Mouse (Mus musculus) liver, embryonic 11.5 days (tissue): ENCODE results near the gene Tlr3. TPM values are rescaled to one million over a fixed set of nuclear protein-coding genes. Genes with fewer than 3 reads are reported as not detected.

Experiments used
- ATAC-seq: fragments of 200-750 bp; cut with Nextera tagmentation; replicated peaks from 2 replicates; pipeline ENCODE4 v1.8.0; 2017; ENCODE audit warnings: moderate number of reproducible peaks, mild to moderate bottlenecking, moderate TSS enrichment, moderate library complexity; ENCODE audit not compliant: low FRiP score
- DNase-seq: peaks from one replicate; pipeline ENCODE4 v3.0.0-alpha.2; 2017; ENCODE audit warnings: low spot score
- H3K27ac ChIP-seq: fragments of 300-500 bp; sonication (generic); 2 replicates; pipeline ENCODE4 v1.5.1; 2014; ENCODE audit warnings: mild to moderate bottlenecking, low read depth, low read length, control low read depth
- H3K27me3 ChIP-seq: fragments of 300-500 bp; sonication (generic); replicated peaks from 2 replicates; pipeline ENCODE4 v1.6.1; 2014; ENCODE audit warnings: low read length, mixed read lengths; ENCODE audit not compliant: control insufficient read depth, insufficient read depth
- H3K36me3 ChIP-seq: fragments of 300-500 bp; sonication (generic); 2 replicates; pipeline ENCODE4 v1.6.1; 2014; ENCODE audit warnings: mild to moderate bottlenecking, low read length, moderate library complexity, mixed read lengths; ENCODE audit not compliant: control insufficient read depth, insufficient read depth
- H3K4me1 ChIP-seq: fragments of 300-500 bp; sonication (generic); replicated peaks from 2 replicates; pipeline ENCODE4 v1.6.1; 2014; ENCODE audit warnings: low read length, mixed read lengths; ENCODE audit not compliant: control insufficient read depth, insufficient read depth
- H3K4me2 ChIP-seq: fragments of 300-500 bp; sonication (generic); 2 replicates; pipeline ENCODE4 v1.6.1; 2014; ENCODE audit warnings: mild to moderate bottlenecking, control low read depth, moderate library complexity
- H3K4me3 ChIP-seq: fragments of 300-500 bp; sonication (generic); 2 replicates; pipeline ENCODE4 v1.5.1; 2014; ENCODE audit warnings: low read depth, low read length, control low read depth
- H3K9ac ChIP-seq: fragments of 300-500 bp; sonication (generic); 2 replicates; pipeline ENCODE4 v1.6.1; 2014; ENCODE audit warnings: low read depth, low read length, control low read depth
- H3K9me3 ChIP-seq: fragments of 300-500 bp; sonication (generic); 2 replicates; pipeline ENCODE4 v1.6.1; 2016; ENCODE audit warnings: low read length, inconsistent platforms, mixed read lengths; ENCODE audit not compliant: control insufficient read depth
- WGBS: fragments of 180-500 bp; shearing (Covaris S2); extraction: QIAGEN DNeasy Blood & Tissue Kit; methylation state at CpG from one replicate; pipeline ENCODE4 v1.1.7; 2014; 5-methylcytosine and 5-hydroxymethylcytosine counted together
- polyA plus RNA-seq: library from polyadenylated mRNA; unstranded; fragments of >200 nt; fragmentation: Nextera tagmentation; extraction: Ambion mirVana; gene quantifications from 2 replicates; pipeline ENCODE4 v1.2.1, GENCODE M21; 2014

Gene Tlr3
- 0.71 and 1.0 TPM in 2 replicates for polyA plus RNA-seq

- ATAC-seq, result no peak
- WGBS, result 69% methylated on average over 2 of the region's 2 CpGs
- Histone ChIP-seq H3K27ac (no peak within 1 kb of the TSS; the same call in 1 of the 2 replicates), H3K36me3 (no peaks in the 10 kb centered on the region), H3K27me3 (no peaks in the 10 kb centered on the region), H3K4me3 (peak within 1 kb of the TSS; percentile 51), H3K9ac (peak within 1 kb of the TSS; percentile 52), H3K9me3 (no peaks in the 10 kb centered on the region), H3K4me2 (peak within 1 kb of the TSS; percentile 71), H3K4me1 (no peaks in the 10 kb centered on the region)
- DNase-seq, result no peak
Observed at GRCm38 (mm10) chr8:45410882-45411281, at the start of gene Tlr3. TSS of gene Tlr3 (minus strand) at chr8:45411080.

- Histone ChIP-seq H3K4me1 (no peaks in the 10 kb centered on the region), H3K9me3 (no peaks in the 10 kb centered on the region), H3K36me3 (no peaks in the 10 kb centered on the region), H3K4me3 (no peak overlapping the region), H3K27ac (no peak overlapping the region), H3K9ac (no peak overlapping the region), H3K4me2 (no peak overlapping the region), H3K27me3 (no peaks in the 10 kb centered on the region)
- no peak for ATAC-seq
- DNase-seq, result no peak
Observed at GRCm38 (mm10) chr8:45457874-45458273, 47.0 kb upstream of the Tlr3 start.

- no peak overlapping the region for H3K9ac ChIP-seq
- H3K4me1 ChIP-seq, result no peaks in the 10 kb centered on the region
- no peaks in the 10 kb centered on the region for H3K36me3 ChIP-seq
- H3K4me3 ChIP-seq, result no peak overlapping the region
- WGBS, result 59% methylated on average over 6 of the region's 6 CpGs
- ATAC-seq (no peak; the same call in 1 of the 2 replicates), DNase-seq (peak; percentile 31)
- no peaks in the 10 kb centered on the region for H3K9me3 ChIP-seq
- H3K27me3 ChIP-seq, result no peaks in the 10 kb centered on the region
- no peak overlapping the region for H3K27ac ChIP-seq
- no peak overlapping the region for H3K4me2 ChIP-seq
Observed at GRCm38 (mm10) chr8:45454426-45454825, 43.5 kb upstream of the Tlr3 start.

GRCm38 (mm10) chr8:45452115-45452514 lies 41.2 kb upstream of the Tlr3 start:
- no peak overlapping the region for H3K9ac ChIP-seq
- WGBS, result 71% methylated on average over 3 of the region's 3 CpGs
- H3K27ac ChIP-seq, result no peak overlapping the region
- H3K27me3 ChIP-seq, result no peaks in the 10 kb centered on the region
- H3K4me3 ChIP-seq, result no peak overlapping the region
- H3K36me3 ChIP-seq, result no peaks in the 10 kb centered on the region
- ATAC-seq, result no peak
- no peaks in the 10 kb centered on the region for H3K9me3 ChIP-seq
- H3K4me1 ChIP-seq, result no peaks in the 10 kb centered on the region
- no peak for DNase-seq
- no peak overlapping the region for H3K4me2 ChIP-seq

GRCm38 (mm10) chr8:45448842-45449241 lies 38.0 kb upstream of the Tlr3 start:
- Histone ChIP-seq H3K9ac (no peak overlapping the region), H3K4me3 (no peak overlapping the region), H3K27me3 (no peaks in the 10 kb centered on the region), H3K4me2 (no peak overlapping the region), H3K27ac (no peak overlapping the region), H3K4me1 (no peaks in the 10 kb centered on the region), H3K9me3 (no peaks in the 10 kb centered on the region), H3K36me3 (no peaks in the 10 kb centered on the region)
- 71% methylated on average over 3 of the region's 3 CpGs for WGBS
- ATAC-seq, result no peak
- no peak for DNase-seq

- Histone ChIP-seq H3K36me3 (no peaks in the 10 kb centered on the region), H3K4me3 (no peak overlapping the region), H3K4me1 (no peaks in the 10 kb centered on the region), H3K4me2 (no peak overlapping the region), H3K27ac (no peak overlapping the region), H3K9ac (no peak overlapping the region), H3K9me3 (no peaks in the 10 kb centered on the region), H3K27me3 (no peaks in the 10 kb centered on the region)
- DNase-seq, result no peak
- WGBS, result 61% methylated on average over 1 of the region's 1 CpGs
- no peak for ATAC-seq
Observed at GRCm38 (mm10) chr8:45448257-45448656, 37.4 kb upstream of the Tlr3 start.

GRCm38 (mm10) chr8:45438899-45439535 lies 28.1 kb upstream of the Tlr3 start:
- Histone ChIP-seq H3K9ac (no peak overlapping the region), H3K27me3 (no peaks in the 10 kb centered on the region), H3K4me2 (no peak overlapping the region), H3K9me3 (0 out of 2 replicates have a peak, but pooled peaks cover 2% of the 10 kb centered on the region), H3K36me3 (no peaks in the 10 kb centered on the region), H3K27ac (no peak overlapping the region), H3K4me1 (no peaks in the 10 kb centered on the region), H3K4me3 (no peak overlapping the region)
- ATAC-seq (no peak), DNase-seq (no peak)
- WGBS, result 14% methylated on average over 5 of the region's 5 CpGs

GRCm38 (mm10) chr8:45420151-45420550 lies 9.3 kb upstream of the Tlr3 start:
- Histone ChIP-seq H3K4me2 (no peak overlapping the region), H3K9ac (no peak overlapping the region), H3K4me1 (no peaks in the 10 kb centered on the region), H3K4me3 (no peak overlapping the region), H3K27ac (no peak overlapping the region), H3K9me3 (no peaks in the 10 kb centered on the region), H3K36me3 (no peaks in the 10 kb centered on the region), H3K27me3 (no peaks in the 10 kb centered on the region)
- ATAC-seq (no peak), DNase-seq (no peak)
- 81% methylated on average over 7 of the region's 7 CpGs for WGBS

GRCm38 (mm10) chr8:45414965-45415364 lies 4.1 kb upstream of the Tlr3 start:
- no peaks in the 10 kb centered on the region for H3K27me3 ChIP-seq
- WGBS, result 49% methylated on average over 7 of the region's 7 CpGs
- no peak for ATAC-seq
- H3K27ac ChIP-seq, result no peak overlapping the region
- DNase-seq, result no peak
- no peaks in the 10 kb centered on the region for H3K36me3 ChIP-seq
- H3K9me3 ChIP-seq, result no peaks in the 10 kb centered on the region
- H3K4me1 ChIP-seq, result no peaks in the 10 kb centered on the region
- no peak overlapping the region for H3K4me2 ChIP-seq
- H3K9ac ChIP-seq, result no peak overlapping the region
- no peak overlapping the region for H3K4me3 ChIP-seq
